Mouse (Mus musculus): ENCODE measurements at regions not wholly inside any gene's neighbourhood (a gene's known extent, or its start where the extent isn't known, plus 50 kb on each side); places are given as distances from the start of the nearest gene placed in this dataset.

DNA sequence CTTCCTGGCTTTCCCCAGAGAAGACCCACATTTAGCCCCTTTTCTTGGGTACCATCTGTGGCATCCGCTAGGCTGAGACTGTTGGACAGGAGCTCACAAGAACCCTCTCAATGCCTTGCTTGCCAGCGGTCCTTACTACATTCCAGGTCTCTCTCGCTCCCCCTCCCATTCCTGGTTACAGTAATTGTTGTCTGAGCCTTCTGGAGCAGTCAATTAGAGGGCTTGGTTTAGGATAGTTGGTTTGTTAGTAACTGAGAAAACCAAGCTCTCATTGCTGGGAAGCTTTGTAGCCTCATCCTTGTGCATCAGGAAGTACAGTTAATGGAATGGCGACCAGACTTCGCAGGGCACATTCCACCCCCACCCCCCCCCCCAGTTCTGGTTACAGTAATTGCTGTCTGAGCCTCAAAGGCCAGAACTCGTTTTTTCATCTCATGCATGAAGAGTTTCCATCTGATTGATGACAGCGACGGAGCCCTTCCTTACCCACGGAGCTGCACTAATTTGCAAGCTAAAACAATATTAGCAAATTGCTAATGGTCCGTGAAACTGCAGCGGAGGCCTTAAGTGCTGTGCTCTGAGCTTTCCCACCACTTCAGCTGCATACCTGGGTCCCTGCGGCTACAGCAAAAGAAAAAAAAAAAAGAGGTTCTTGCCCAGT is 239.6 kb upstream of the Zdhhc25 start:
- ATAC-seq (ENCODE audit: poor library complexity, severe bottlenecking) = no peak

DNA sequence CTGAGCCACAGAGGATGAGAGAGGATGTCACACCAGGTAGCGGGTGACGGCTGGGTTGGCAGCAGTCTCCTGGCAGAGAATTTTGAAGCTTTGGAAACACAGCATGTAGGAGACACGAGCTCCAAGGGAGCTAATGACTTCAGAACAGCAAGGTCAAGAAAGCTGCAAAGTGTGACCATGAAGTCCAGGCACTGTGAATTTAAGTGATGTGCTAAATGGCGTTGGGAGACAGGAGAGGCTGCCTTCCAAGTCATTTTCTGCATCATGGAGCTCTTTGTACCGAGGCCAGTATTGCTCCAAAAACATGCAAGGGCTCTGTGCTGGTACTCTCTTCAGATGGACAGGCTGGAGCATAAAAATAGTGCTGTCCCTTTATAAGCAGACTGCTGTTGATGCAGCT is 238.8 kb upstream of the Zdhhc25 start:
- ATAC-seq (ENCODE audit: poor library complexity, severe bottlenecking) = no peak

DNA sequence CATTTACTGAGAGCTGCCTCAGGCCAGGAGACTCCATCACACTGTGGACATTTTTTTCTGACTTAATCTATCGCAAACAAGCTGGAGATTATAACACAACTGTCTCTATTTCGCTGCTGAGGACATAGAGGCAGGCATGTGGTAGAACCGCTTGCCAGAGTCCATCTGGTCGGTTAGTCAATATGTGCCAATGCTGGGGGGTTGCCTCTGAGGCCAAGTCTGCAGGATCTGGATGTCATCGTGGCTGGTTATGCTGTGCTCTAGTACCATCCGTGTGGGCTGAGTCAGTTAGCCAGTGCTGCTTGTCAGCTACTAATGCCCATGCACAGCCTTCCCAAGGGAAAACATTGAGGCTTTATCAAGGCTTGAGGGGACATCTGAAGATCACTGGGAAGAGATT is 237.1 kb upstream of the Zdhhc25 start:
- ATAC-seq (ENCODE audit: poor library complexity, severe bottlenecking) = no peak

DNA sequence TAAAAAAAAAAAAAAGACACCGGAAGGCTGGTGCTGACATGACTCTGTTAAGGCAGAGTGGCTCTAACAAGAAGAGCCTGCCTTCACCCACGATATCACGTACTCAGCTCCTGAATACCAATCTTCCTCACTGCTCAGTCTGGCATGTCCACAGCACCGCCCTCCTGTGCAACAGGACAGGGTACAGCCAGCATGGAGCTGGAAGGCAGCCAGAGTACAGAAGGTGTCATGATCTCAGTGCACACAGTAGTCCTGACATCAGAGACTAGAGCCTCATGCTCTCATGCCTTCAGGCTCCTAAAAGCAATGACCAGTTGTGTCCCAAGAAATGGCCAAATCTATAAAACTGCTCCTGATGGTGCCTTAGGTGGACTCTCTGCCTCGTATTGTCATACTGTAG is 229.7 kb upstream of the Zdhhc25 start:
- ATAC-seq (ENCODE audit: poor library complexity, severe bottlenecking) = no peak

DNA sequence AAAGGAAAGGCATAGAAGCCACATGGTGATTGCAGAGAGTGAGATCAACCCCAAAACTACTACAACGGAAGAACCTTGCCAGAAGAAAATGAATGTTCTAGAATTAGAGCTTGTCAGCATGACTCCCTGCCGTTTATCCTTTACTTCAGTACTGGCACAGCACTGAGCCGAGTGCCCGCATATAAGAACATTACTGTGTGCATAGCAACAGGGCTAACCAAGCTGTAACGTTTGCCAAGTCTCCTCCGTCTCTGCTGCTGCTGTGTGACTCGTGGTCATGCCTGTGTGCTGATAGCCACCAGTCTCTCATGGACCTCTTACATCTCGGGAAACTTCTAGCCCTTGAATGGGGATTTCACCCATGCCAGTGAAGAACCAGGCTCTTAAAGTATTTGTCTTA is 228.1 kb upstream of the Zdhhc25 start:
- ATAC-seq (ENCODE audit: poor library complexity, severe bottlenecking) = no peak

DNA sequence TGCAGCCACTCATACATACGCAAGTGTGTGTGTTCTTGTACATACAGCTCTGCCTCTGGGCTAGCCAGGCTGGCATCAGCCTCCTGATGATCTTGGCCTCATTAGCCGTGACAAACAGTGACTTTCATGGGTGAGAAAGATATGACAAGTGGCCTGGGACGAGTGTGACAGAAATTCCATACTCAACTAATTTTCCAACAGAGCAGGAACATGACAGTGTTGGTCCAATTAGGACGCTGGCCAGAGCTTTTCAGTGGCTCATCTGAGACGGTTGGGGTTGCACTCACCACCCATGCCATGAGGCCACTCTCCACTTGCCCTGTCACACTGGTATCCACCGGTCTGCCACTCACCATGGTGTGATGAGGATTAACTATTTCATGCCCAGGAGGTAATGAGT is 226.2 kb upstream of the Zdhhc25 start:
- ATAC-seq (ENCODE audit: poor library complexity, severe bottlenecking) = no peak

DNA sequence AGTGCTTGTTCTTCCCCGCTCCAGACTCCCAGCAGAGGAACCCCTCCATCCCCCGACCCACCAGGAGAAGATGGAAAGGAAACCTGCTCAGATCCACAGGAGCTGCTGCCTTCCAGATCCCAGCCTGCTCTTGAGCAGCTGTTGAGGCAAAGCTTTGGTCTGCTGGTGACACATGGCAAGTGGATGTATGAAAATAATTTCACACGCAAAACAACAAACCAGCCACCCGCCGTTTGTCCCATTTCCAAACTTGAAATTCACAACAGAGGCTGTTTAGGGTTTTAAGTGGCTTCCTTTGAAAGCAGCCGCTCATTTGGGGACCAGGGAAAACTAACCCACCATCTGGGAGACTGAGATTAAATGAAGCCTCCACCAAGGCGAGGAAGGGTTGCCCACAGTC is 220.8 kb upstream of the Zdhhc25 start:
- no peak for ATAC-seq (ENCODE audit: poor library complexity, severe bottlenecking)

DNA sequence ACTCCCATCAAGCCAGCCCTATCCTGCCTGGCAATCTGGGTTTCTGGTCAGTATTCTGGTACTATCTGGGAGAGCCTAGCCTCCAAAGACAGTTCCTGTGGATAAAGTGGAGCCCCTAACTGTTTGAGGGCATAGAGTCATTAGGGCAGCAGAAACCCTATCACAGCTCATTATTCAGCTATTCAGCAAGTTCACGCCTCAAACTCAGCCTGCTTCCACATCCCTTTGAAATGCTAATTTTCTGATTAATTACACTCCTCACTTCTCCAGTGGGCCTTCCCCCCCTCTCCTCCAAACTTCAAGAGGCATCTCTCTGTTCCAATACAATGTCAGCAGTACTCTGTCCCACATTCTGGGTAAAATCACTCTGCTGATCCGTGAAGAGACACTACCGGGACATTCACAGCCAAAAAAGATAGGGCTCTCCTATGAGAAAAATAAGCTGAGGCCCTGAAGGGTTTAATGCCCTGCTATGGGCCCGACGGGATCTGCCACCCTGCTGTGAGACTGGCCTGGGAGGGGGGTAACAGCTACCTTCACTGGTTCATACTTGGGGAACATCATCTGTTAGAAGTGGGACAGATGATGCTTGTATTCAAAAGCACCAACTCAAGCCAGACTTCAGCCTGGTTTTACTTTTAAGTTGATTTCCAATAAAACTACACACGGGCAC is 220.0 kb upstream of the Zdhhc25 start:
- ATAC-seq (ENCODE audit: poor library complexity, severe bottlenecking) = no peak

DNA sequence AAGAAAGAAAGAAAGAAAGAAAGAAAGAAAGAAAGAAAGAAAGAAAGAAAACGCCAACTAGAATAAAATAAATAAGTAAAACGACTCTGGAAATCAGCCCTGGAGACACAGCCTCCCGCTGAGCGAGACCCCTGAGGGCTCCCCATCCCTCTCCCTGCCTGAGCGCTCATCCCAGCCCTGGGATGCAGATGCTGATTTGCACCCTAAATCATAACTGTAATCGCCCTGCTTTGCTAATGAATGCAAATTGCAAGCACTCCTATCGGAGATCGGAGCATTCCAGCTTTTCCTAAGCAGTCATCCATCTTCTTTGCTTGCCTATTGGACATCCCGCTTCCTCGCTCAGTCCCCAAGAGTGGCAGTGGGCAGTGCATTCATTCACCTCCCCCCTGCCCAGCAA is 218.7 kb upstream of the Zdhhc25 start:
- no peak for ATAC-seq (ENCODE audit: poor library complexity, severe bottlenecking)

DNA sequence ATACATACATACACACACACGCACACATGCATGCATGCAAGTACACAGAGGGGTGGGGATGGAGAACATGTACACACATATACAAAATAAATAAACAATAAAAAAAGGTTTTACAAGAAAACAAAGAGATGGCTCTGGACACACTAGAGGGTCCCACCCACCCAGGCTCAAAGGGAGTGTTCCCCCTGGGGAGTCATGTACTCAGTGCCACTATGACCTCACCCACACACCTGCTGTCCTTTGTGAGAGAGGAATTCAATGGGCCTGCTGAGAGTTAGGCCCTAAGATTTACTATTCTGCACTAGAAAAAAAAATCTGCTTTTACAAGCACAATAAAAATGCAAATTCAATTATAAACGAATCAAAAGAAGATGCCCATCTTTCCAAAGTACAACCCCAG is 214.2 kb upstream of the Zdhhc25 start:
- no peak for ATAC-seq (ENCODE audit: poor library complexity, severe bottlenecking)

DNA sequence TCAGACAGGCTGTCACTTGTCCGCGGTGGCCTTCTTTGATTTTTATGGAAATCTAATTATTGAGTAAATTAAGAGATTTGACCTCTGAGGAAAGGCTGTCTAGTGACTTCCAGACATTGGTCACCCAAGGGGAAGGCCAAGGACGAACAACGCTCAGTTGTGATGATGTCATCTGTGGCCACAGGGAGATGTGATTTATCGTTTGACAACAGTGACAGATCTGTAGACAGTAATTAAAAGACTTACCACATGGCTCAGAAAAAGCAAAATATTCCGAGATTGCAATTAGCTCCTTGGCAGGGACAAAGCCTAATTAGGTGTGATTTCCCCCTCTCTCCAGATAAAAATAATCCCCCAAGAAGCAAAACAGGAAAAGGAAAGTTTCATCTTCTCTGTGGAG is 213.4 kb upstream of the Zdhhc25 start:
- no peak for ATAC-seq (ENCODE audit: poor library complexity, severe bottlenecking)

DNA sequence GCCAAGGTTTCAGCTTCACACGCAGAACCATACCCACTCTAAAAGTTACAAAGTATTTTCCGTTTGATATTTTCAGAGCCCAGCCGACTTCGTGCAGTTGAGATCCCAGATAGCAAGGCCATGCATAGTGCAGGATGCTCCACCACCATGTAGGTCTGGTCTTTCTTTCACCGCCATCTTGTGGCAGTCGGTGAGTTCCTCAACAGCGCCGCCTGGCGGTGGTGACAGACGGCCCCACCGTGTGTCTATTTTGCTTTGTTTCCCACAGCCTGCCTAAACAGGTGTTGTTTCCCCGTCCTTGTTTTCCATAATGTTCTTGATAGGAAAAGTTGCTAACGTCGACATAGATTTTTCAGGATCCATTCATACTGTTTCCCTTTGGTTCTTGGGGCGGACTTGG is 208.3 kb upstream of the Zdhhc25 start:
- no peak for ATAC-seq (ENCODE audit: poor library complexity, severe bottlenecking)

DNA sequence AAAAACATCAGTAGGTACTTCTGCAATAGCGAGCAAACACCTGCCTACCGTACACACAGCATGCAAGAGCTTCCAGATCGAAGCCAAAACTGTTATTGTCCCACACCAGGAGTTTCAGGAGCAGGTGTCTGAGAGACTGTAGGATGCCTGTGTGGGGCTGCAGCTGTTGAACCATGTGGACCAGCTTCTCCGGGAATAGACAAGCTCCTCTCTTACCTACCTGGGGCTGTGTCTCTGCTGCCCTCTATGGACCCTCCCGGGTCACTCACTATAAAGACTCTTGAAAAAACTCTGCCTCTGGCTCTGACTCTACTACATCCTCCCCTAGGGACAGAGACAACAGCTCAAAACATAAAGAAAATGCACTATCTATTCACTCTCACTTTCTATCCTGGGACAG is 201.0 kb upstream of the Zdhhc25 start:
- no peak for ATAC-seq (ENCODE audit: poor library complexity, severe bottlenecking)

DNA sequence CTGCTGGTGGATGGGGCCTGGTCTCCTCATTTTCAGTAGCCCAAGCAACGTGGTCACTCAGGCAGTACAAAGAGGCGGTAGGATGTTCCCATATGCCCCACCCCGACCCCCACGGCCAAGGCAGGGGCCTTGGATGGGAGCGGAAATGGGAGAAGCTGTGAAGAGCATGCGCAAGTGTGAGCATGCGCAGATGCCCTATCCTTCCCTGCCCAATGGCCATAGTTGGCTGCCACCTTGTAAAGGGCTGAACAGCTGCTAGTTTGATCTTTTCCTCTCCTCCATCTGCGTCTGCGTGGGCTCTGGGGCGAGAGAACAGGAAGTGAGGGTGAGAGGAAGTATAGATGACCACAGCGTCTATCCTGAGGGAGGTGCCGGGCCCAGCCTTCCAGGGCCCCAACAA is 200.1 kb upstream of the Zdhhc25 start:
- no peak for ATAC-seq (ENCODE audit: poor library complexity, severe bottlenecking)

DNA sequence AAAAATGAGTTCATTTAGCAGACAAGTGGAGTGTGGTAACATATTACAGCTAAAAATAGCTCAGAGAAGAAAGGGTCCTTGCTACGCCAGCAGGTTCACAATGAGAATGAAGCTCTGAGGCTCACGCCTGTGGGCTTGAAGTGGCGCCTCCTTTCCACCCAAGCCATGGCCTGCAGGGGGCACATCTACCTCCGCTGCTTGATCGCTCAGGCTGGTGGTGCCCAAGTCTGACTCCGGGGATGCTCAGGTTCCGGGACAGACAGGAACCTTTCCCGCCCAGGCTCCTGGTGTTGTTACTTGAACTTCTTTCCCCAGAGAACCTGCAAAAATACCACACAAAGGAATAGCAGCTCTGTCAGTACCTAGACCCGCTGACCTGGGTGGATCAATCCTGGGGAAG is 199.3 kb upstream of the Zdhhc25 start:
- ATAC-seq (ENCODE audit: poor library complexity, severe bottlenecking) = no peak

DNA sequence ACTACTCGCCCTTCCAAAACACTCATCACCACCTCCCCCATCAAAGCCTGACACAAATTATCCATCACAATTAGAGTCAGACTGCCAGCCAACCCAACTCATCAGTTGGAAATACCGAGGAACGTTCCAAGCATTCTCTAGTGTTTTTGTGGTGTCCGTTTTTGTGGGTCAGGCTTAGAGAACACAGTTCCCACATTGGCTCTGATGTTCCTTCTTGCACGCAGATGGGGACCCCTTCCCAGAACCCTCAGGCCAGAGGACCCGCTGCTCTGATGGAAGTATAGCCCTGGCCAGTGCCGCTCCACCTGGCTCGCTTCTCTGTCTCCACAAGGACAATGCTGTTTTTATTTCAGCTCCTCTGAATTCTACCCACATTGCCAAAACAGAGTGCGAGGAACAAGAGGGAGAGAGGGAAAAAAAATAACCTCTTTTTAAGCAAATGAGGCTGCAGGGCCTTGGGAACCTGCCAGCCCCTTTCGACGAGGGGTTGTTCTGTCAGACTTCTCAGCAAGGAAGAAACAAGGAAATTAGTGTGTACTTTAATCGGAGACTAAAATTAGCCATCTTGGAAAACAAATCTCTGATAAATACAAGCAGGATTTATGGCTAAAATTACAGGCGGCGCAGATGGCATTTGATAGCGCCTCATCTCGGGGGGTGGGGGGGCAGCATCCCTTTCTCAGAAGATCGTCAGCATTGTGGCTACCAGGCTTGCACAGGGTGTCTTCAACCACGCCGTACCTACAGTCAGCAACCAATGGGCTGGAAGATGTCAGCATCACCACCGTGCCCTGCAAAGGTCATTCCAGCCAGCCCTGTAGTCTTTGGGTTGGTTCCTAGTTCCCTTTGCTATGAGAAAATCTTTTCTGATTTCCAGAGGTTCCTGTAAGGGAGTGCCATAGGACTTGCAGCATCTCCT is 191.4 kb upstream of the Zdhhc25 start:
- no peak for ATAC-seq (ENCODE audit: poor library complexity, severe bottlenecking)

DNA sequence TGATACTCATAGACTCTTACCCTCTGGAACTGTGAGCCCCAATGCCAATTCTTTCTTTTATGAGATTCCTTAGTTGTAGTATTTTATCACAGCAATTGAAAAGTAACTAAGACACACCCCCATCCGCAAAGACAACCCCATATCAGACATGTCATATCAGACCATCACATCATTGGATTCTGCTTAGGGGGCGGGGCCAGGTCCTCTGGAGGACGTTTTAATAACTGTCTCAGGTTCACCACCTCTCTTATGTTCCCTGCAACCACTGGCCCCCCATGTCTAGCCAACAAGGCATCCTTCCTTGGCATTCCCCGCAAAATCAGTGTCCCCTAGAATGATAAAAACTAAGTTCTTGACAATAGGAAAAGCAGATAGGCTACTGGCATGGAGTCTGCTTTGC is 185.9 kb upstream of the Zdhhc25 start:
- no peak for ATAC-seq (ENCODE audit: poor library complexity, severe bottlenecking)

DNA sequence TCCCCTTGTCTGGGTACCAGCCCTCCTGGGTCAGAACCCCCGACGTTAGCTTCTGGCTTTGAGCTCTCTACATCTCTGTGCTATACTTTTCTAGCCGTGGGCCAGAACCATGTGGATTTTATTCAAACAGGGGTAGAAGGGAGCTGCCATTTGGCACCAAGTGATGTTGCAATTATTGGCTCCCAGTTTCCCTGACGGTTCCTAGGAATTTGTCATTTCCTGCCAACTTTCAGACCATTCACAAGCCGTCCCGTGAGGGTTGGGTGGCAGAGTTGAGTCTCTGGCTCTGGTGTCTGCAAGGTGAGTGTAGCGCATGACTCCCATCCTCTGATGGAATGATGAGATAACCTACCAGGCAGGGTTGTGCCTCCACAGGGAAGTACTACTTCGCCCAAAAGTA is 181.2 kb upstream of the Zdhhc25 start:
- no peak for ATAC-seq (ENCODE audit: poor library complexity, severe bottlenecking)

DNA sequence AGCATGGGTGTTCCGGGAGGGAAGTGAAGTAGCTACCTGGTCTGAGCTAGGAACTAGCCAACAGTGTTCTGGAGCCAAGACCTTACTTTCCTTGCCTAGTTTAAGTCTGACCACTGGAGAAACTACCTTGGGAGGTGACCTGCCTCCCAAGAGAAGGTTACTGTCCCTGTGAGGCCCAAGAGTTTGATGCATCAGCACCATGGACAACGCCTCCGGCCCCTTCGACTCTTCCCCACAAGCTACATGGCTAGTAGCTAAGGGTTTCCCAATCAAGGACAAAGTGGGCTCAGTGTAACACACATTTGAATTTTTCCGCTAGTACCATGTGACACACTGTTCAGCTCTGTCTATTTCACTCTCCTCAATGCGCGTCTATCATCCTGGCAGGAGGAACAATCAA is 171.7 kb upstream of the Zdhhc25 start:
- ATAC-seq (ENCODE audit: poor library complexity, severe bottlenecking) = no peak

DNA sequence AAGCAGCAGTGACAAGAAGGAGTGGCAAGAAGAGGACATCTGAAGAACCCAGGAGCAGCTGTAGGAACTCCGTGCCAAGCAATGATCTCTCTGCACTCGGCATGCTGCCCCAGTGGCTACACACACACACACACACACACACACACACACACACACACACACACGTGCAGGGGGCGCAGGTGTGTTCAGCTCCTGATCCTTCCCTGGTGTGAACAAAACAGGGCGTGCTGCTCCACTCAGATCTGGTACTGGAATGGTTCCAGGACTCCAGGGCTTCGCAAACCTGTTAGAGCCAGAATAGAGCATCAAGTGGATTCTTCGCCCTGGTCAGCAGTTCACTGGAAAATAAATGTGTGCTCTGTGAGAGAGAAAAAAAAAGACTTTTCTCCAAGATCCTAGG is 169.2 kb upstream of the Zdhhc25 start:
- ATAC-seq (ENCODE audit: poor library complexity, severe bottlenecking) = no peak

DNA sequence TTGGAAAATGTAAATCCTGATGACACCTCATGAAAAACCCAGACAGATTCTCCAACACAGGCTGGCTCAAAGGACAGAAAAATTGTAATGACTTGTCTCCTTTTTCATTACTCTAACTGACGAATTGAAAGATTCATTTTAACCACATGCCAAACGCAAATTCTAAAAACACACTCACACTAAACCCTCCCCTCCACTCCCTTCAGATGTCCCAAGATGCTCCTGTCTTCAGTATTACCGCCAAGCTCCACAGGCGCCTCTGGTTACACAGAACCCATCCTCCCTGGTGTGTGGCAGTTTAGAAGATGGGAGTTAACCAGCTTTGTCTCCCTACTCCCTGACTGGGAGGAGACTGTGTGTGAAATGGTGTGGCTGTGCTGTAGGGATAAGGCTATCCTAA is 151.8 kb upstream of the Zdhhc25 start:
- ATAC-seq (ENCODE audit: poor library complexity, severe bottlenecking) = no peak

DNA sequence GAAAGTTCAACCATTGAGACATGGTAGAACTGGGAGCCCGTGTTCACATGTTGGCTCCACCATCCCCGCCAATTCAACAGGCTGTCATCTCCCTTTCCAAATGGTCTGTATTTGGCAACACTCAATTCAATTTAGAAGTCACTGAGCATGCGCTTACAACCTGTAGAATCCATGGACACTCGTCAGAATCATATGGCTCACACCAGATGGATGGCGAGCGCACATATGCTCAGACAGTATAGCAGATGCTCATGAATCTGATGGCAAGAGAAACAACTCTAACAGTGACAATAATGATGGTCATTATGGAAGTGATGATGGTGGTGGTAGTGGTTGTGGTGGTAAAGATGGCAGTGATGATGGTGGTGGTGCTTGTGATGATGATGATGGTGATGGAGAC is 148.9 kb upstream of the Zdhhc25 start:
- no peak for ATAC-seq (ENCODE audit: poor library complexity, severe bottlenecking)

Data from megakaryocyte, adult 5-6 weeks (primary cell).